Mouse (Mus musculus) retina, embryonic 14.5 days (tissue): Measurements from ENCODE around the gene Pik3c2g.
A peak's percentile ranks its signal among the peaks of the same experiment; 100 is the strongest.

ENCODE experiments used
- DNase-seq: peaks from one replicate; pipeline ENCODE4 v3.0.0-alpha.2; 2015; ENCODE audit warnings: low spot score

Gene Pik3c2g

DNA sequence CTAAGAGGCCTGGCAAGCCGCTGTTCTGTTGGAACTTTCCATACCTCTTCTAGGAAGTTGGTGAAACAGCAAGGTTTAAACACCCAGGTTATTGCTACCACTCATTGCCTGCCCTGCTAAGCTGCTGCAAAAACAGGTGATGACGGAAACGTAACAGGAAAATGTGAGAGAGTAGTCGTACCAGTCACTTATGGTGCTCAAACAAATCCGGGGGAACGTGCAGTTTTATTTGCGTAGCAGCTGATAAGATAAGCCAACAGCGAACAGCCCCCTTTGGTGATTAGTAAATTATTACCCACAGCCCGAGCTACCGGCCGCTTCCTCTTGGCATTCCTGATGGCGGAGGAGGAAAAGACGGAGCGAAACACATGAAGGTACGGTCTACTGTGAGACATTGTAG lies at the start of gene Pik3c2g:
TSS of gene Pik3c2g (plus strand) at position 330 of the 400 bp plus-strand sequence.
- no peak for DNase-seq

DNA sequence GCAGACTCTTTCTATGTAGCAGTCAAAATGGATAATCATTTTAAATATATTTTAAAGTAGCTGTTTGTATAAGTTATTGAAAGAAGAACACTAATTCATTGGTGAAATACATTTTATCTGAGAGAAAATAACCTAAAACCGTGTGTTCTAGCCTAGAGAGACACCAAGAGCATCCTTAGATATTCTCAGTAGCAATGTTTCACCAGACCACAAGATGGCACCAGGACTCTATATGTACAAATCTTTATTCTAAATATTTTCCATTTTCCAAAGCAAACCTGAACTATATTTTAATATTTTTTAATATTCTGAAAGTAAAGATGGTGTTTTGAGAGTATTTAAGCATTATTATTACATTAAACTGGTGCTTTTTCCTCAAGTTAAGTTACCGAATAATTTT lies 48.6 kb upstream of the Pik3c2g start:
- peak; percentile 57 for DNase-seq

DNA sequence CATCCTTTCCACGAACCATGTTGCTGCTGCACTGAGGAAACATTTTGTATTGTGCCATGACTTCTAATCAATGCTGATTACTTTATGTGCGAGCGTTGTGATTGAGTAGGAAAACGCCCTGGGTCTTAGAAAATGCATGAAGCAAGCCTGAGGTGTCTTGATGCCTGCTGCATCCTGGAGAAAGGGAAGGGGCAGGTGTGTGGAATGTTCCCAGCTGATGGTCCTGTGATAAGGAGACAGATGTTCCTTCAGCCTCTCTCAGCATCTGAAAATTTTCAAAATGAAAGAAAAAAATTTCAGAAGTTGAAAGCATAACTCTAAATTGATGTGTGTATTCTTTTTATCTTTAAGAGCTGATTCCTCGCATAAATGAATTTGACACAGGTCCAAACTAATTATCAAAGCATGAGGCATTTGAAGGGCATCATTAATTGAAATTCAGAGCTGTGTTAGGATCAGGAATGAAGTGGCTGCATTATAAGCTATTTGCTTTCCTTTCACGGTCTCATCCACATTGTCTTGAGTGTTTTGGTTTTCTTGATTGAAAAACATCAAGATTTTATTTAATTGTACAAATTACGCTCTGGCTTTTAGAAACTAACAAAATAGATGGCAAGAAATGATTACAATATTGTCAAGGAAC lies 31.4 kb upstream of the Pik3c2g start:
- no peak for DNase-seq

DNA sequence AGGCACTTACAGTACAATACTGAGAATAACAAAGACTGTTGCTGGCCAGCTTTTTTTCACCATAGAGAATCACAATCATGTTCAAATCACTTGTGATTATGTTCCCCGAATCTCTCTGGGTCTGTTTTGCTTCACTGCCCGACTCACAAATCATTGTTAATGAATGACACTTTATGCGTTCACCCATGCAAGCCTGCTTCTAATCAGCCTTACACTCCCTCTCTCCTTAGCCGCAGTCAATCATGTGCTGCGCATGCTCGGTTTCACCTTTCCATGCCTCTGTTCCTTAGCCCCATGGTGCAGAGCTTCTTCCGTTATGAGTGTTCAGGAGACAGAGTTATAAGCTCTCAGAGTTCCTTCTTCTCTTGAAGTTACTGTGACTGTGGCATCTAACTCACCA lies 17.8 kb upstream of the Pik3c2g start:
- peak; percentile 76 for DNase-seq

DNA sequence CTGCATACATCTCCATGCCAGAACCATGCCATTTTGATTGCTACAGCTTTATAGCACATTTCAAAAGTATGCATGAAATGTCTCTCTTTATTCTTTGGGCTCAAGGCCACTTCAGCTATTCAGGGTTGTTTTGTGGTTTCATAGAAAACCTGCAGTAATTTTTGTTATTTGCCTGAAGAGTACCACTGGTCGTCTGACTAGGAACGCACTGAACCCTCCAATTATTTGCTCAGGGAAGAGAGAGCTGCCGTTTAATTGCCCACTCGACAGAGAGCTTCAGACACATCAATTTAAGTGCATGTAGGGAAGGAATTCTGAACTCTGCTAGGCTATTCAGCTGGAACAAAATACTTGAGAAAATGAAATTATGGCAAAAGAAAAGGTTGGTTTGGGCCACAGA lies 11.2 kb upstream of the Pik3c2g start:
- DNase-seq, result no peak

DNA sequence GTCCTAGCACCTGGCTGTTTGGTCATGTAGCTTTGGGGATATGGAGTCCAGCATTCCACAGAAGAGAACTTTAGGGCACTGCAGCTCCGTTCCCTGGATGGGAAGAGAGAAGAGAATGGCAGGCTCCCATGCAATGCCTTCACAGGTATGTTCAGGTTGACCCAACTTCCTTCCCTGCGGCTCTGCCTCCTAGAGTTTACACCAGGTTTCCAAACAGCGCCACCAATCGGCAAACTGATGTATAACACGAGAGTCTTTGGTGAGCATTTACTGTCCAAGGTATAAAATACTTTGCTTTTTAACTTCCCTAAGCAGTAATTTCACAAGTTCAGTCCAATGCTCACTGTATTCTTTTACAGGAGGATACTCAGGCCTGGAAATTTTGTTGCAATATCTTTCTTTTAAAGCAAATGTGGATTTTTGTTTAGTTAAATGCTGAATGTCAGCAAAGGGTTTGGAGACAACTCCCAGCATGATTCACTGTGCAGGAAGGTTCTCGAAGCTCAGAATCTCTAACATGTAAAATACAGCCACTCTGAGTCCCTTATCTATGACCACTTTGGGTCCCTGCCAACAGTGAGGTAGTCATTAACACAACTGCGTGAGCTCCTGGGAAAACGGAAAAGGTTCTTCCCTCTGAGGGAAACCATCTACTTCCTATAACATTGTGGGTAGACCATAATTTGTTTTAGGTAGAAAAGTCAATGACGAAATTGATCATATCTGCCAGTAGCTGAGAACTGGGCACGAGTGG lies 10.6 kb upstream of the Pik3c2g start:
- DNase-seq, result no peak

DNA sequence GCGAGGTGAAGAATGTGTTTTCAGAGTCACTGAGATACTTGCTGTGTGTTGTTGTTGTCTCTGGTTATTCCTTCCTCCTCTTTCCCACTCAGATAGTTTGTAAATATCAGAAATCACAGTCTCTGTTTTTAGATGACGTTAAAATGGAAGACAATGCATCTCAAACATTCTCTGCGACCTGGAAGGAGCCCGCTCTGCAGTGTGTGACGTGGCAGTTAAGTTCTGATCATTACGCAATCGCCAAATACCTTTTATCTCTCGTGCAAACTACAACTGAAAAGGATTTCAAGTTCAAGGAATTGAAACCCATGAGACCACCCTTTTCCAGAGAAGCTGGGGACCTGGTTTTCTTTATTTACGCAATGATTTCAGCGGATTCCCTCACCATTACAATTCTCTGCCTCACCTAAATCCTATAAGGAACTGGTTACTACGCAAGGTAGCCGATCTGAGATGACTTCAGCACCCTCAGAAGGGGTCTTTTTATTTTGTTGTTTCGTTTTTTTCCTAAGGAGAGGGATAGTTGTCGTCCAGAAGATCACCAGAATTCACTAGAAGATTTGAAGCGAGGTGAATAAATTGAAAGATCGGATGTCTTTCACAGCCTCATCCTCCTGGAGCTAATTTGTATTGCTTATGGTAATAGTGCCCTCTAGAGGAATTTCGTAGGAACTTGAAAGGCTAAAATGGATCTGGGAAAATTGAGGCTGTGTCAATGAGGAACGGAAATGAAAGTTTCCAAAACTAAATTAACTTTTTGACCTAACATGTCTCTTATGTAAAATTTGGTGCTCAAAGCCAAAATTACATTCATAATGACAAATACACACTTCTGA lies 9.8 kb upstream of the Pik3c2g start:
- DNase-seq, result peak; percentile 72

DNA sequence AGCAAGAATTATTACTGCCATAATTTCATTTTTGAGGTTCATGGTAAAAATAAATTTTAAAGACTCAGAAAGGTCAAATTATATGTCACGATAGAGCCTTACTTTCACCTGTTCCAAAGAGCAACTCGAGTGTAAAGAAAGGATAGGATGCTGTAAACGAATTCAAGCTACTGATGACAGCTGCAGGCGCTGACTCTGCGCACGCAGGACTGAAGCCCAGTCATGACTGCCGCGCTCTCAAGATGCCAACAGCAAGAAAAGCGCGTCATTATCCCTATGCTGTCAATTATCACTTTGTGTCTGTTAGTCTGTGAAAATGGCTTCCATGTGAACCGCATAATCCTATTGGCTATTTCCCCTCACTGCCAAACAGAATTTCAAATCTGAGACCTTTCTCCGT lies 457 bp downstream of the Pik3c2g start:
- no peak for DNase-seq

DNA sequence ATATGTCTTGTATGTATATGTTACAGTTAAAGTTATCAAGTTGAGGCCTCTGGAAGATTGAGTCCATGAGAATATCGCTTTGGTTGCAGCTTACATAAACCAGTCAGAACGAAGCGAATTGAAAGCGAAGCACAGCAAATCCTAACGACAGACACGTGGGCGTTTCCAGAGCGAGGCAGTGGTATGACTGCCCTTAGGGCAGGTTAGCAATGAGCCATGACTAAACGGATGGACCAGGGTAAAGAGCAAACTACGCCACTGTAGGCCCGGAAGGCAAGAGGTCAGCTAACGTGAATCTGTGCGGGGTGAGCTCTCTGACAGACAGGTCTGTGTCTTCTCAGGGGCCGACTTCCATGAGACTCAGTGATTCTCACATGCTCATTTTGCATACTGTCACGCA lies 1.4 kb downstream of the Pik3c2g start:
- no peak for DNase-seq

DNA sequence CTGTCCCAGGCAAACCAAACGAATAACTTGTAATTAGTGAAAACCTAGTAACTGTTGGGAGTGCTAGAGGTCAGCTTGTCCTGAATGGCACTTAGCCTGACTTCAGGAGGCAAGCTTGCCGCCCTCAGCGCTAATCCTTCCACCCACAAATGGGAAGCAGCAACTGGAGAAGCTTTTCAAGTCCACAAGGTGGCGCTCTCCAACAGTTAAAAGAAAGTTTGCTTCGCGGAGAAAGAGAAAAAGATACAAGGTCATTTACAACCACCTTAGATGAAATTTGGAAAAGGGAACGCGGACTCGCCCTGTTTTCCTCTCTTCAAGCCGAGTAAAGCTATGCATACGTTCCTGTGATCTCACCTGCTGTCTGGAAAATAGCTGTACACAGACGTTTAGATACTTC lies 2.3 kb downstream of the Pik3c2g start:
- DNase-seq, result peak; percentile 87

DNA sequence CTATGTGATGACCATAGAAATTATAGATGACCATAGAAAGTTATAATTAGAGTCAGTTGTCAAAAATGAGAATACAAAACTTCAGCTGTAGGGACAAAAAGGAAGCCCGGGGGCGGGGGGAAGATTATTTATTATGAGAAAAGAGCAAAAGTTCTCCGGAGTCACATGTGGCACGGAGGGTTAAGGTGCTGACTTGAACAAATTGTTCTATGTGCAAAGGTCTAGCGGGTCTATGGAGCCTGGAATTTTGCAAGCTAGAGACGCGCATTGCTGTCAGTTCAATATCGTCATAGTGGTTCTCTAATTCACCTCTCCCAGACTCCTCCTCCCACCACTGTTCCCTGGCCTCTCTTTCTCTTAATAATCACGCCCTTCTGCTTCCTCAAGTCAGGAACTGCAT lies 2.8 kb downstream of the Pik3c2g start:
- no peak for DNase-seq

DNA sequence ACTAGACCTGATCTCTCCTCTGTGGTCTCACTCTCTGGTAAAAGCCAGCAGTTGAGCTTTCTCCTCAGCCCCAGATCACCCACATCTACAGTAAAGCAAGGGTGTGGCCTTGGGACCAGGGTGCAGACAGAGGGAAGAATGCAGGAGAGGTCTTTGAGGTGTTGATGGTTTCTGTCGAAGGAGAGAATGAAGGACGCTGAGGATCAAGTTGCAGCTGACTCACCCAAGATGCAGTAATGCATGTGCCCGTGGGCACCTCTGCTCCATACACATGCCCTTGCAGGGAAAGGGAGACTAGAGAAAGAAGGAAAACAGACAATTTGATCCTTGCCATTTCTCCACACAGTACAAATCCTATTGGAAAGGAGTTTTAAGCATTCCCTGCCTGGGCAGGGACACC lies 5.1 kb downstream of the Pik3c2g start:
- no peak for DNase-seq

DNA sequence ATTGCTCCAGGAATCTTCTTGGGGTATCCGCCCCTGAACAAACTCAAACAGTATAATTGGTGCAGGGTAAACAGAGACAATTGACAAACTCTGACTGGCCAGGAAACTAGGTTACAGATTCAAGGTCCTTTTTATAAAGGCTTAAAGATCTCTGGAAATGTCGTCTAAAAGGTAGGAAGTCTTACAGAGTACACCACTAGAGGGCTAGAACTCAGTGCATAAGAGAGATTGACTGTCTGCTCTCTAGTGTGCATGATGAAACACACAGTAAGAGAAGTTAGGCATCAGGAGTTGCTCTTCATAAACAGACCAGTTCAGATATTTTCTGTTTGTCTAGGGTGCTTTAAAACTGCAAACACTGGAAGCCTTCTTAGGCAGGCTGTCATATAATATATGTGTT lies 9.4 kb downstream of the Pik3c2g start:
- peak; percentile 47 for DNase-seq

DNA sequence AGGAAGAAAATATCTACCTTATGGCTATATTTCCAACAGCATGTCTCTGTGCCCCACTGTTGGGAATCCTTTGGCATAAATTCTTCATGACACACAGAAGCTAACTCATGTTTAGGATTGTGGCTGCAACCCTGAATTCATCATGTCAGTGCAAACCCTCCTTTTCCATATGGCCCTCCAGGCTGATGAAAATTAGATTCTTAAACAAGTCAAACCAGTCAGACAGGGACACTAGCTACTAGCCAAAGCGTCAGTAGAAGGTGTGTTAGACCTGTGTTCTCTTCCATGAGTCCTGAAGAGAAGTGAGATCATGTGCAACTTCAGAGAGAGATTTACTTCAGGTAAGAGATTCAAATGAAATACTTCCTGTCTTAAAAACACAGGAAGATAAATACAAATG lies 12.2 kb downstream of the Pik3c2g start:
- DNase-seq, result no peak

DNA sequence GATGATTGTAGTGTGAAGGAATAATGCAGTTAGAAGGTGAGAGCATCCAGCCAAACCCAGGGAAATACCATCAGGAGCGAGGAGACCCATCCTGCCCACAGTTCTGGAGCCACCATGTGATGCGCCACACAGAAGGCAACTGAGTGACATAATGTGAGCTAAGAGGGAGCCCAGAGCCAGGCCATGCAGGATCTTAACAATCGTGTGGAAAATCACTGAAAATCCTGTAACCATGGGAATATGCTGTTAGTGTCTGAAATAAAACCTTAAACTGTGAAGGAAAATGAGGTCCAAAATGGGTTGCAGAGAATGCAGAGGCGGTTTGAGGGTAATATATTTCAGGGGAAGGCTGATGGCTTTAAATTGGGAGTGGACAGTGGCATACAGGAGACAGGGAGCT lies 31.8 kb downstream of the Pik3c2g start:
- DNase-seq, result no peak

DNA sequence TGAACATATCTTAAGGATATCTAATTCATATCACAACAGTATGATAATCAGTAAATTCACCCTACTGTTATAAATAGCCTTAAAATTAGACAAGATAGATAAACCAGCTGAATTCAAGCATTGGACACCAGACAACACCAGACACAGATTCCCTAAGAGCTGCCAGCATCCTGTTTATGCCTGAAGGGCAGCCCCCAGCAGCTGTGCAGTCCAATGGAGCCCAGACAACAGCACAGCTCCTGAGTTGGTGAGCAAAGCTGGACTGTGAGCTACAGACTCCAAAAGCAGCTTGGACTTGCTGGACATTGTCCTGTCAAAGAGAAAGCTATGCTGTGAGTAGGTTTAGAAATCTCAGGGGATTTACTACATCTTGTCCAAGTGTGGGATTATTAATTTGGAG lies 37.7 kb downstream of the Pik3c2g start:
- DNase-seq, result no peak

DNA sequence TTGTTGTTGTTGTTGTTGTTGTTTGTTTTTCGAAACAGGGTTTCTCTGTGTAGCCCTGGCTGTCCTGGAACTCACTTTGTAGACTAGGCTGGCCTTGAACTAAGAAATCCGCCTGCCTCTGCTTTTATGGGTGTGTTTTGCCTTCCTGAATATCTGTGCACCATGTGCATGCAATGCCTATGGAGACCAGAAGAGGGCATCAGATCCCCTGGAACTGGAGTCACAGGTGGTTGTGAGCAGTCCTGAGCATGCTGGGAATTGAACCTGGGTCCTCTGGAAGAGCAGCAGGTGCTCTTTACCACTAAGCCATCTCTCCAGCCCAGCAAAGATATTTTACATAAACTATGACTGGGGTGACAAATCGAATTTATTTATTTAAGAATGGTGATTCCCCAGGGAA lies 47.5 kb downstream of the Pik3c2g start:
- DNase-seq, result no peak

DNA sequence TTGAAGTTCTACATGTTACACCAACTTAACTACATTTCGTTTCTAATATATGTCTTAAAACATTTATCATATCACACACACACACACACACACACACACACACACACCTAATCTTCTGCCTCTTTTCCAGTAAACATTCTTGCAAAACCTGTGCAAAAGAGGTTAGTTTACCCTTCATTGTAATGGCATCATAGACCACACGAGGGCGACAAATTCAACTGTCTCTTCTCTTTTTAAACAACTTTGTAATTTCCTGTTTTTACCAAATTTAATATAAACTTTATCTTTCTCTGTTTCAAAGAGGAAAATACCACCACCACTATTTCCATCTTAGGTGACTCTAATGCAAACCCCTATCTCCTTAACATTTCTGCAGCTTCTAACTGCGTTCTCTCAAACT lies 68.4 kb downstream of the Pik3c2g start:
- peak; percentile 76 for DNase-seq

DNA sequence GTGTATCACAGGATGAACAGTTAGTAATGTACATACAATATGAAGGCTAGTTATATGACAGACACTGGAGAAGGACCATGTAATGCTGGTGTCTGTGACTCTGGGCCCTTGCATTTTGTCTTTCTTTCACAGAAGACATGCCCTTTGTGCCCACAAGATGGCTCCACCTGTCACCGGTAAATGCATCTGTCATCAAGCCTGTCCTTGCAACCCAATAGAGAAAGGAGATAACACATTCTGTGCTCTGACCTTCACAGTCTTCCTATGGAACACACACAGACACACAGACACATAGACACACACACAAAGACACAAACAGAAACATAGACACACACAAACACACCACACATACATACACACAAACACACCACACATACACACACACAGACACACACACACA lies 75.4 kb downstream of the Pik3c2g start:
- peak; percentile 69 for DNase-seq

DNA sequence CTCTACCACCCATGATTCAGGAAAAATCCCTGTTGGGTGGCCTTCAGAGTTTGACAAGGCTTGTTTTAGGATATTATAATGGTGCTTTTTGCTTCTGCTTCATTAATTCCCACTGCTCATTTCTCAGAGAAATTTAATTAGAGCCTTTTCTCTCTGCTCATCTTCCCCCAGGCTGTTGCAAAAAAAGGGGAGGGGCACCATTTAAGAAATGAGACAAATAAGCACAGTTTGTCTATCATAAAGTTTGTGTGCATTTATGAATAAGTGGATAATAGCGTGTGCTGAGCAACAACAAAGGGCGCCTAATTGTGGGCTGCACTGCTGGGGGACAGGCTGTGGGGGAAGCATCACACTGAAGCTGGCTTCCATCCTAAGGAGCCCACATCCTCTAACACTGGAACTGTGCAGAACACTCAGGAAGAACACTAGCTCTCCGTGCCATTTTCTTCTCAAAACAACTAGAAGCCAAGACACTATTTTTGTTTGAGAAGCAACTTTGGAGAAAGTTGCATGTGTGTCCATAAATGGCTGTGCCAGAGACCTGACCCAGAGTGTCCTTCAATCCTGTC lies 131.5 kb downstream of the Pik3c2g start:
- DNase-seq, result peak; percentile 80

DNA sequence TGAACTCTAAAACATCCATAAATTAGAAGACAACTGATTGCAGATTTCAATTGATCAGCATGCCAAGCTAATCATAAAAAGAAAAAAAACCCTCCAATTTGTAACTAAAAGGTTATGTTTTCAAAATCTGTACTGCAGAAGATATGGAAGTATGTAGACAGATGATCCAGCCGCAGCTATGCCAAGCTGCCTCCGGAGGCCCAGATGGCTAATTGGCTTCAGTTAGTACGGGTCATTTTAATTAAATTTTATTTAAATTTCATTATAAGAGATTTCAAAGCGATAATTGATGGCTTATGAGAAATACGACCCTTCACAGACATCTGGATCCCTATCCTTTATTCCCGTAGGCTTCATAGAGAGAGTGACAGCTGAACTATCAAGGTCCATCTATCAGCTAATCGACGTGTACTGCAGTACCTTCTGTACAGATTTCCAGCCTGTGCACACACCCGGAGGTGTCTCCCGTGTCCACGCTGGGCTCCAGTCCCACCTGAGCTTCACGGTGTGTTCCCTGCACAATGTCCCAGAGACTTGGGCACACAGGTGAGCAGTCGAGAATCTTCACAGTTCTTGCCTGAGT lies 132.7 kb downstream of the Pik3c2g start:
- DNase-seq, result peak; percentile 29
